ENCODE assay signal across 19 mouse cellular contexts in genomic region chr15:32406436-32406835, GRCm38 (mm10).
A peak's percentile ranks its signal among the peaks of the same experiment; 100 is the strongest.
DNase-seq lines count a peak whose midpoint lies in the region; ATAC-seq lines count a peak whose summit lies in the region.
"Had no signal": no experiment of that assay in that cellular context is flagged by ENCODE, and none has a peak within 500 bp of the region (broad histone marks: within the 10 kb centered on the region; RNA-seq: fewer than 3 reads in every experiment).

No protein-coding gene starts in this region.

- H3K4me3 ChIP-seq in midbrain, embryonic 11.5 days (ENCODE audit: low read depth, low read length) = no peak overlapping the region
- no peak overlapping the region for H3K4me3 ChIP-seq in midbrain, embryonic 10.5 days

- intact Hi-C loops in heart, postnatal 25 days (cut with DNase I) = no loop called here

- no peaks in the 10 kb centered on the region for H3K4me1 ChIP-seq in midbrain, embryonic 11.5 days (ENCODE audit: control insufficient read depth, insufficient read depth, low read length)
- H3K4me1 ChIP-seq in midbrain, embryonic 10.5 days = no peaks in the 10 kb centered on the region

- peak; percentile 52 for DNase-seq in heart, adult 11 months
- no peak for DNase-seq in heart, postnatal 25 days (ENCODE audit: low spot score)
- DNase-seq in midbrain, embryonic 11.5 days (ENCODE audit: low spot score, missing footprints) = peak; percentile 75
- DNase-seq in midbrain, embryonic 10.5 days (ENCODE audit: low spot score) = no peak
- DNase-seq: adrenal gland, adult 2 months; adrenal gland, adult 8-10 months; adrenal gland, postnatal 10 days; adrenal gland, postnatal 14 days; adrenal gland, postnatal 25 days; adrenal gland, postnatal 36 days; B cell, adult 2 months; cerebellum, adult 11 months; cerebellum, adult 11-12 months; cerebellum, adult 18-20 months had no signal

- WGBS in midbrain, embryonic 11.5 days = 79% methylated on average over 2 of the region's 2 CpGs
- 83% methylated on average over 2 of the region's 2 CpGs for WGBS in midbrain, embryonic 10.5 days

- H3K9me3 ChIP-seq in midbrain, embryonic 11.5 days (ENCODE audit: control insufficient read depth, low read length) = no peaks in the 10 kb centered on the region
- no peaks in the 10 kb centered on the region for H3K9me3 ChIP-seq in midbrain, embryonic 10.5 days (replicated peaks)
- H3K9me3 ChIP-seq: G1E had no signal

- H3K9ac ChIP-seq in midbrain, embryonic 11.5 days (ENCODE audit: low read length) = no peak overlapping the region

- H3K4me2 ChIP-seq in midbrain, embryonic 11.5 days = no peak overlapping the region

- no peaks in the 10 kb centered on the region for H3K27me3 ChIP-seq in midbrain, embryonic 11.5 days (ENCODE audit: control insufficient read depth, insufficient read depth, low read length)
- H3K27me3 ChIP-seq in midbrain, embryonic 10.5 days (ENCODE audit: low read depth, poor library complexity, severe bottlenecking) = no peaks in the 10 kb centered on the region
- H3K27me3 ChIP-seq: CH12.LX, Patski had no signal

- no peak overlapping the region for H3K27ac ChIP-seq in midbrain, embryonic 11.5 days (ENCODE audit: low read depth, low read length)
- no peak overlapping the region for H3K27ac ChIP-seq in midbrain, embryonic 10.5 days (replicated peaks)

- no peak for ATAC-seq in midbrain, embryonic 11.5 days (ENCODE audit: low FRiP score)
- ATAC-seq: activated CD4-positive, CD25-positive, alpha-beta regulatory T cell, adult 4 months; CD4-positive, CD25-positive, alpha-beta regulatory T cell, adult 4 months; Patski had no signal

- no peaks in the 10 kb centered on the region for H3K36me3 ChIP-seq in midbrain, embryonic 11.5 days (ENCODE audit: control insufficient read depth, insufficient read depth, low read length)
- no peaks in the 10 kb centered on the region for H3K36me3 ChIP-seq in midbrain, embryonic 10.5 days
- H3K36me3 ChIP-seq: G1E had no signal

Comparison
In these comparisons a context has a peak if more than half of its experiments do, and no peak if none do; other contexts are left out.
1. DNase-seq: peak in heart, adult 11 months (single experiment) and midbrain, embryonic 11.5 days (single experiment); none in heart, postnatal 25 days (single experiment) and midbrain, embryonic 10.5 days (single experiment).